Mouse (Mus musculus) neutrophil, adult 83 days (primary cell): Measurements from ENCODE around the gene Aifm2. TPM values are rescaled to one million over a fixed set of nuclear protein-coding genes. Genes with fewer than 3 reads are reported as not detected.

ENCODE experiments used
- total RNA-seq, 2 experiments: library from RNA; stranded (reverse); gene quantifications; one replicate each; pipeline ENCODE4 v1.2.4; 2023

The Aifm2 gene
- 10 to 100 TPM; 12.8 to 15.1 TPM for total RNA-seq

DNA sequence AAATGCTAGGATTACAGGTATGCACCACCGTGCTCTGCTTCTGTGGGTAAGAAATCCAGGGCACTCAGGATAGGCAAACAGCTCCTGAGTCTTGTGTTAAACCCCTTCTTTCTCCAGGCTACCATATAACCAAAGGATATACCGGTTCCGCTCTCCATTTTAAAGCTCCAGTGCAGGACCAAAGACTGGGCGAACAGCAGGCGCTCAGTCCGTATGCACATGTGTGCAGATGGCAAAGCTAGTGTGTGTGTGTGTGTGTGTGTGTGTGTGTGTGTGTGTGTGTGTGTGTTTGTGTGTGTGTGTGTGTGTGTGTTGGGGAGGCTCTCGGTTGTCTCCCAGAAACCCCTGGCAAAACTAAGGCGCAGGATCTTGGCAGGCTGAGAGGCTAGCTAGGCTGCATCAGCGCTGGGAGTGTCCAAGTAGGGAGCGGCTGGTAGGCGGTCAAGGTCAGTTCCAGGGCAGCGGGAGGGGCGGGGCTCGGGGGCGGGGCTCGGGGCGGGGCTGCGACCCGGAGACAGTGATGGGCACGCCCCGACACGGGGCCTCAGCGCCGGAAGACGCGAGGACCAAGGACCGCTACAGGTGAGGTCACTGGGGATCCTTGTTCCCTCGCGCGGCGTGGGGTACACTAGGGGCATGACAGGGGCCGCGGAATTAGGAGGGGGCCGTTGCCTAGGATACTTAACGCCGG, at the start of gene Aifm2:
Gene Aifm2 (plus strand): TSS at position 493 of the 691 bp plus-strand sequence.

DNA sequence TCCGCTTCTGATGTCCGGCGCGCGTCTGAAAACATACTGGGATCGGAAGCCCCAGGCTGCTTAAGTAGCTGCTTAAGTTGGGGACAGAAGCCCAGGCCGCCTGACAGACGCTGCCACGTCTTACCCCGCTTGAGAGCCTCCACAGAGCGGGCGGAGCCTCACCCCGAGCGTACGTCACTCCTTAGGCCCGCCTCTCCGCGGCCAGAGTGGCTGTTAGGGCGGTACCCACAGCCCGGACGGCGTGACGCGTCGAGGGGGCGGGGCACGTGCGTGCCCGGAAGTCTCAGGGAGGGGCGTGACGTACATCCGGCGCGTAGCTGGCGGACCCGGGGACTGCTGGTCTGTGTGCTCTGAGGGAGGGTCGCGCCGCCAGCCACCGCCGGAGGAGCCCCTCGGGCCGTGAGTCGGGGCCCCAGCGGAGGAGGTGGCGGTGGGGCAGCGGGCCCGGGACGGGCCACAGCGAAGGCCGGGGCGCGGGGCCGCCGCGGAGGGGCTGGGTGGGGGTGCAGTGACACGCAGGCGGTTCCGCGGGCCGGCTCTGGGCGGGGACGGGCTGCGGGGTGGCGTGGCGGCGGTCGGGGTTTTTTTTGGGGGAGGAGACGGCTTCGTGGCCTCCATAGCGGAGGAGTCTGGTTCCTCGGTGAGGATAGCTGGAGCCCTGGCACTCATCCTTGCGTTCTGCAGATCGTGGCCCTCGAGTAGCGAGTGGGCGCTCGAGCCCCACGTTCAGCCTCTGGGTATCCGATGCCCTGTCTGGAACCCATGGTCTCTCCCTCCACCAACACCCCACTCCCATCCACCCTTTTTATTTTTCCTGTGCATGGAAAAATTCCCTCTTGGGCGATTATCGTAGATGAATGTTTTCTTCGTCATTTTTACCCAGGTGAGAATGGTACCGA, 34.8 kb upstream of the Aifm2 start, which contains the start of gene Sar1a:
Gene Sar1a (plus strand): TSS at position 285 of the 899 bp plus-strand sequence.

DNA sequence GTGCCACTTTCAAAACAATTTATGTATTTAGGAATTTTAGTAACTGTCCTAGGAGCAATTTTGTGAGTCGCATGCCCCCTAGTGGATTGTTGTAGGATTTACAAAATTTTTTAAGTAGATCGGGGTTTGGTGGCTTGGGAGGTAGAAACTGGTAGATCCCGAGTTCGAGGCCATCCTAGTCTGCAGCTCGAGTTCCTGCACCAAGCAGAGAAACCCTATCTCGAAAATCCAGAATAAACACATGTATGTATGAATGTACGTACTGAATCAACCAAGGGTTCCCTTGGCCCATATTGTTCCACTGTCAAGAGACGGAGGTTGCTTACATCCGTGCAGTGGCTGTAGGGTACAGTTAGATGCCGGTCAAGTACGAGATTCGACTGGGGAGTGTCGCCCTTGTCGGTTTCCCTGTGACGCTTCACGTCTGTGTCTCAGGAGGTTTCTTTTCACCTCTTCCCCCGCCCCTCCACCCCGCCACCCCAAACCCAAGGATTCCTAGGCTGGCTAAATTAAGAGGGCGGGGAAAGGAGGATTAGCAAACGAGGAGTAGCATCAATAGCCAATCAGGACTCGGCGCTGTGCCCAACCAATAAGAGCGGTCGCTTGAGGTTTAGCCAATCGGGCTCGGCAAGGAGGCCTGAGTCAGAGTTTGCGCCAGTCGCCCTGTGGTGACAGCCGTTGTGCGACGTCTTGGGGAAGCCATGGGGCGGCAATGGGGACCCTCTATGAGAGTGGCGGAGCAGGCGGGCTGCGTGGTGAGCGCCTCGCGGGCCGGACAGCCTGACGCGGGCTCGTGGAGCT, 20.0 kb upstream of the Aifm2 start, which contains the start of gene Tysnd1:
Gene Tysnd1 (plus strand): TSS at position 645 of the 801 bp plus-strand sequence.

DNA sequence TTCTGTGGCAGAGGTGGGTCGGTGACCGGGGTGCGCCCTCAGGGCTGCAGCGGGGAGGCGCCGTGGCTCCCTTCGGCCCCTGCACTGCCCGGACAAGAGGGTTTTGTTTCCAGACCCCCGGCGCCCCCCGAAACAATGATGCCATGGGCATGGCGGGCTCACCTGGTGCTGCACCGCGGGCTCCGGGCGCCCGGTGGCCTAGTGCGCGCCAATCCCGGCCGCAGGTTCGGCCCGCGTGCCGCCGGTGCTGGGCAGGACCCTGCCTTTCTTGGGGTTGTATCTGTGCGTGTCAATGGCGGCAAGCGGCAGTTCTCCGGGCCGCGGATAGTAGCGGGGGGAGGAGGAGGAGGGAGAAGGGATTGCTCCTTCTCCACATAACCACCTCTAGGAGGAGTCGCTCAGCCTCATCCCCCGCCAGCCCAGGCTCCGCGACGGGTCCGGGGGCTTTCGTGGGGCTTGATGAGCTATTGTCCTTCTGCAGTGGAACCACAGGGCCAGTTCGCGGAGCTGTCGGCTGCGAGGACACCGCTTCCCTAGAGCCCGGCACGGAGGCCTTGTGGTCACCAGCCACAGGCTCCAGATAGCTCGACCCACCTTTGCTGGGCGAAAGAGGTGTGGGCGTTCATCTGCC, 68.7 kb downstream of the Aifm2 start, which contains the start of gene H2afy2:
Gene H2afy2 (minus strand): TSS at position 527 of the 631 bp plus-strand sequence.

Other genes with a start within 250 kb of the Aifm2 start
- gene Lrrc20, start 239.5 kb upstream of the Aifm2 start, total RNA-seq: 10 to 100 TPM in 1 of 2 experiments, 1 to 10 TPM in 1; 9.6 to 10.6 TPM
- not detected for gene Npffr1, start 119.8 kb upstream of the Aifm2 start, total RNA-seq
- 10 to 100 TPM; 11.8 to 12.4 TPM for gene Ppa1, start 66.7 kb upstream of the Aifm2 start, total RNA-seq
- 100 to 1,000 TPM; 123 to 138 TPM for gene Sar1a, start 35.0 kb upstream of the Aifm2 start, total RNA-seq
- 10 to 100 TPM; 16.8 to 19.0 TPM for gene Tysnd1, start 19.7 kb upstream of the Aifm2 start, total RNA-seq
- 1 to 10 TPM; 1.7 to 2.2 TPM for gene H2afy2, start 68.9 kb downstream of the Aifm2 start, total RNA-seq